Mouse (Mus musculus): ENCODE results near the gene Psen2.
A peak's percentile ranks its signal among the peaks of the same experiment; 100 is the strongest.

The Psen2 gene

DNA sequence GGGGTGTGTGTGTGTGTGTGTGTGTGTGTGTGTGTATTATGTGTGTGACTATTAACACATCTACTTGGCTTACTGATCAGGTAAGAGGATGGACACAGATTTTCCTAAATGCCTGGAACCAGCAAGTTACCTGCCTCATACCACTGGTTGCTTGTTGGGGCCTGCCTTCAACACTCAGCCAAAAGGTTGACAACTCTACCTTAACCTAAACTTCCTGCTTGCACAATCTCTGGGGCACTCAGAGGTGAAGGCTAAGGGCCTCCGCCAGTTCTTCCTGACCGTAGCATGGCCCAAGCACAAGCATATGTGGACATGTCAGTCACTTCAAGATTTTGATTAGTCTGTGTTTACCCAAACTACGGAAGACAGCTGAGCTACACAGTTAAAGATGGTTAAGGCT is 65.3 kb downstream of the Psen2 start:
- DNase-seq (ENCODE audit: low spot score), result no peak

GRCm38 (mm10) chr1:180196508-180196907 is 66.7 kb downstream of the Psen2 start:
- no peak for DNase-seq (ENCODE audit: low spot score)

DNA sequence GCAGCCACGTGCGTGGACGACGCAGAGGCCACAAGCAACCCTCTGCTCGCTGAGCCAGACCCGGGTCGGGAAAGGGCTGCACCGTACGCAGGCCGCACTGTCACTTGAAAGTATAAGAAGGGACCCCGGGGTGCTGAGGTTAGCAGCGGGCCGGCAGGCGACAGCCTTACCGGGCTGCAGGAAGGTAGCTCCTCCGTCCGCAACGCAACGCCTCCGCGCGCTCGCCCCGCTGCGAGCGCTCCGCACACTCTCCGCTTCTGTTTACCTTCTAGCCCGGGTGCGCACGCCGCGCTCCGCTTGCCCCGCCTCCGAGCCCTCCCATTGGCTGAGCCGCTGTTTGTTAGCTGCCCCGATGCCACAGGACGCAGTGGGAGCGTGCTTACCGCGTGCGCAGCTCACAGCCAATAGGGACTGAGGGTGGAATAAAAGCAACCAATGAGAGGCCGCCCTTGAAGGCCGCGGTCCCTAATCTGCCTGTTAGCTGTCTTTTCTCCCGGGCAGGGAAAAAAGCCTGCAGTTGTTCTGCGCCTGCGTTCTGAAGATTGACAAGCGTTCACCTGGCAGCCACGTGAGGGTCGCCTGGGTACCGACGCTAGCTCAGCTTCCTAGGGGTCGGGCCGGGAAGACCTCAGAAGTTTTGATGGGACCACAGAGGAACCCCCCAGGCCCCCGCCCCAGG is 67.4 kb downstream of the Psen2 start:
- DNase-seq (ENCODE audit: low spot score), result peak; percentile 99

GRCm38 (mm10) chr1:180194781-180195471 is 68.3 kb downstream of the Psen2 start:
- peak; percentile 41 for DNase-seq (ENCODE audit: low spot score)

GRCm38 (mm10) chr1:180194048-180194447 is 69.2 kb downstream of the Psen2 start:
- DNase-seq (ENCODE audit: low spot score), result no peak

DNA sequence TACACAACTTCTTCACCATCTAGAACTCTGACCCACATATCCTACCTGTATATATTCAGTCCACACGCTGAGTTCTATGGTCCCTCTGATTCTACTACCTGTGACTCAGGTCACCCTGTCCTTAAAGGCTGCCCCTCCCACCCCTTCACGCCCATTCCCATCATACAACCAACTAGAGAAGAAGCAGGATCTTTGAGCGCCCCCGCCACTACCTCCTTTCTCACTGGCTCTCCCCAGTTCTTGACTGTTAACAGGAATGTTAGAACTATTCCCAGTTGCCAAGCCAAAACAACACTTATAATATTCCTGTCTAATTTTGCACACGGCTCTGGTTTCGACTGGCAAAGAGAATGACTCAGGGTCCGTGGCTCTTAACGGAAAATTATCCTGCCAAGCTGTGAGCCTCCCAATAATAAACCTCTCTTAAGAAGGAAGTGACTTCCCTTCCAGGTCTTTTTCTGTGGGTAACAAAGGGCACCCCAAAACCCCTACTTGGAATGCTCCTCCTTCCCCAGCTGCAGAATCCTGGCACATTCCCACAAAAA is 69.8 kb downstream of the Psen2 start:
- no peak for DNase-seq (ENCODE audit: low spot score)

DNA sequence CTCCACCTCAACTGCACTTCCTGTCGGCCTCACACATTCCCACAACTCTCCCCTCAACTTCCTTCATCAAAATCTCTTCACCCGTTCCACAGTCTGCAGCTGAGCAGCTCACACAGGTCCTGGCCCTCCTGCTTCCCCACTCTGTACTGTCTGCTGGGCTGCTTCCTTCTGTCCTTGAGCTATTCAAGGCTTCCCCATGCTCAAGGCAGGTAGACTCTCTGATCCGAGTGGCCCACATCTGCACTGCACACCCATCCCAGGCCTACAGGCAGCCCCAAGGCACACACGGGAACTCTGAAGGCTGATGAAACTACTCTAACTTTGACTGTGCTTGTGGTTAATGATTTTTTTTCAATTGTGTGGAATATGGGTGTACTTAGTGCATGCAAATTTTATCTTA is 70.4 kb downstream of the Psen2 start:
- DNase-seq (ENCODE audit: low spot score), result no peak

GRCm38 (mm10) chr1:180191651-180192220 is 71.5 kb downstream of the Psen2 start:
- DNase-seq (ENCODE audit: low spot score), result no peak

- DNase-seq (ENCODE audit: low spot score), result no peak
These were observed 72.1 kb downstream of the Psen2 start for GRCm38 (mm10) chr1:180191112-180191511.

DNA sequence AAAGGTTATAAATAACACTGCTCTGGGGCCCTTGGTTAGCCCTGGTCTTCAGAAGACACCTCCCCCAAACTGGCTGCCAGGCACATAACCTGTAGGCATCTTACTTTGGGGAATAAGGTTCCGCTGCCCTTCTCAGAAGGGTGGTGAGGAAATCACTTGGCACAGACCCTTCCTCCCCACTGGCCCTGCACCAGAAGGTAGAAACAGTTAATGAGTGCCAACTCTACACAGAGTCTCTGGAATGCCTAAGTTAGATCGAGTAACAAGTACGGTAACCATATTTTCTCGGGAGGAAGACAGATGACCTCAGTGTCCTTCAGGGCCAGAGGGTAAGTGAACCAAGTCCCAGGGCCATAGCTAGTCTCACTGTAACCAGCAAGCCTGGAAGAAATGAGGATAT is 74.3 kb downstream of the Psen2 start:
- DNase-seq (ENCODE audit: low spot score), result no peak

- DNase-seq (ENCODE audit: low spot score), result no peak
These were observed 76.9 kb downstream of the Psen2 start for GRCm38 (mm10) chr1:180186371-180186770.

DNA sequence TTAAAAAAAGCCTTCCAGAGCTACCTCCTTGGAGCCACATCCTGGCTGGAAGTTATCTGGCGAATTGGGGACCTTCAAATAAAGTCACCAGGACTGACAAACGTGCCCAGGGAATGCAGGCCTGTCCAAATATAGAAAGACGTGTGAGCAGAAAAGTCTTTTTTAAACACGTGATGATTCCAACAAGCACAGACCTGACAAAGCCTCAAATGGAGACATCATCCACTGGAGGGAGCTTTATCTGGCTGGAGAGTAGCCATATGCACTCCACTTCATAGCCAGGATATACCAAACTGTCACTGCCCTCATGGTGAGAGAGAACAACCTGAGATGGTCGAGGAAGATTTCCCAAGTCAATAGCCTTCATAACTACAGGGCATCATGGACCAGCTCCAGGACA is 77.4 kb downstream of the Psen2 start:
- DNase-seq (ENCODE audit: low spot score), result no peak

- DNase-seq (ENCODE audit: low spot score), result no peak
These were observed 78.5 kb downstream of the Psen2 start for GRCm38 (mm10) chr1:180184768-180185167.

DNA sequence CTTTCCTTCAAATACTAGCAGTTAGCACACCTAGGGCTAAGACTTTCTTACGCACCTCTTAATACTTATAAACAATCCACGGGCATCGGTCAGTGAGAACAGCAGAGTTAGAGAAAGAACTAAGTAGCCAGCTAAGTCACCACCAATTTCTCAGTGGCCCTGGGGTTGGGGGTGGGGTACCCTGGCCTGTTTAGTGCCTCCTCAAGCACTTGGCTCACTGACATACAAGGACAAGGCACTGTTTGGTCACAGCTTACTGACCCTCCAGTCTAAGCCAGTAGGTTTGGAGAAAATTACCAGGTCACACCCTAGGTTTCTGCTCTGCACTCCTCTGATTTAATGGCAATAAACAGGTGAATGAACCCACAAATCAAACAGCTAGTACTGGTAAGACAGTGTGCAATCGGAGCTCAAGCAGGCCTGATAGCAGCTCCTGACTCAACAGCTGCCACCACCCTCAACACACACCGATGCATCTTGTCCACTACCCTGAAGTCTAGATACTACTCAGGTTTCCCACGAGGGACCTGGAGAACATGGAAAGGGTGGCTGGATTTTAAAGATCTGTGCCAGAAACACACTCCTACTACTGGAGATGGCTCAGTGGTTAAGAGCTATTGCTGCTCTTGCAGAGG is 79.6 kb downstream of the Psen2 start:
- no peak for DNase-seq (ENCODE audit: low spot score)

DNA sequence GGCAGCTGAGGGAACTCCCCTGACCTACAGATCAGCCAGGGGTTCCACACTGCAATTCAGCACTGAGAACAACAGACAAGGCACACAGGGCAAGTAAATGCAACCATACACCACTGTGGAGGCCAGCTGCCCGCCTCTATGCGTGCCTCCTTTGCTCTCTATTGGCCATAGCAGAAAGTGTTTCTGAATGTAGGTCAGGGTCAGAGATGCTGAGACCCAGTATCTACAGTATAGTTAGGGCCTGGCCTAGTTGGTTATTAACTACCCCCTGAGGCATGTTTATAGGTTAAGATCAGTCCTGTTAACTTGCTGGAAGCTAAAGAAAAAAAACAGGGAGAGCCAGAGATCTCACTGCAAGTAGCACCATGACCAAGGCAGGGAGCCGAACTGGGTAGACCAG is 80.5 kb downstream of the Psen2 start:
- DNase-seq (ENCODE audit: low spot score), result no peak

- no peak for DNase-seq (ENCODE audit: low spot score)
These were observed 81.3 kb downstream of the Psen2 start for GRCm38 (mm10) chr1:180181966-180182319.

DNA sequence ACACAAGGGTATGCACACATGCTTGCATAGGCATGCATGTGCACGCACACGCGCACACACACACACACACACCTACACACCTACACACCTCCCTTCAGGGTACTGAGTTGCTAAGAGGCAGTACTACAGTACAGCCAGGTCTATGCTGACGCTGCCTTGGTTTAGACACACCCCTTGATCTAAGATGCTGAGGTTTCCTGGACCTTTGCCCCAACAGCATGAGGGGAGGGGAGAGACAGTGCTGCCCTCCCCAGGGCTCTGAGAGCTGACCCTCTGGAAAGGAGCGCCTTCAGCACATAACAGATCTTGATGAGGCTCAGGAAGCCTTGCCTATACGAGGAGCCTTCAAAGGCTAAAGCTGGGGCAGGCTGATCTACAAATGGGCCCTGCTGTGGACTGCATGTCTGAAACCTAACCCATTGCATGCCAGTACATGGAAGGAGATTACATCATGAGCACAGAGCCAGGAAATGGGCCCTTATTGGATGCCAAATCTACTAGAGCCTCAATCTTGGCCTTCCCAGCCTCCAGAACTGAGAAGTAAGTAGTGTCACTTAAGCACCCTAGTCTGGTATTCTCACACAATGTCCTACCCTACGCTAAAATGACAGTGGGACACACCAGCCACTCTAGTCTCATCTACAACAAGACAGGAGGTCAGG is 81.8 kb downstream of the Psen2 start:
- no peak for DNase-seq (ENCODE audit: low spot score)

DNA sequence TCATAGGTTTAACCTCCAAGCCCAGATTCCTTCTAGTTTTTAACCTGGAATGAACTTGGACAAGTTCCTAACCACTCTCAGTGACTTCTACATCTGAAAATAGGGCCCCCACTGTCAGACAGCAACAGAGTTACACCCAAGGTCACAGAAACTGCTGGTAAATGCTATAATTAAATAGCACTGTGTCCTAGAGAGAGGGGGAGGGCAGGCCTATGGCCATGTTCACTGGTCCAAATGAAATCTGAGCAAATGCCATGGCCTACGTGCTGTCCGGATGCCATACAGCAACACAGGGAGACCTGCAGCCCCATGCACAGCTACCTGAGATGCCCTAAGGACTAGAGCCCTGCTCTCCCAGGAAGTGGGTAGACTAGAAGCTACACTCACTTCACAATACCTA is 83.4 kb downstream of the Psen2 start:
- DNase-seq (ENCODE audit: low spot score), result no peak

DNA sequence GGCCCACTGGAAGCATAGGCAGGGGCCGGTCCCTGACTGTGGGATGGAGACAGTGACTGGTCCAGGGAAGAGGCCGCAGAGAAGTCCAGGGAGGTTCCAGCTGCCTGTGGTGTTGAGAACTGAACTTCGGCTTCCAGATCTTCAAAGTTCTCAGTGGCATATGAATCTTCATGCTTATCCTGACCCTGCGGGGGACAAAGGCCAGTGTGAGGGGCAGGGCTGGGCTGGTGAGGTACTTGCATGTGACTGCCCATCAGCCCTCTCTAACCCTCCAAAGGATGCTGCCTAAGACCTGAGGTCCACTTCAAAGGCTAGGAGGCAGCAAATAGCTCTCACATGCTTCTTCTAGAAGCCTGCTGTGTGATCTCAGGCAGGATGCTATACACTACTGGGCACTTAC is 84.1 kb downstream of the Psen2 start:
- DNase-seq (ENCODE audit: low spot score), result no peak

- no peak for DNase-seq (ENCODE audit: low spot score)
These were observed 84.9 kb downstream of the Psen2 start for GRCm38 (mm10) chr1:180178340-180178739.

All from lung, postnatal 25 days (tissue).